Mouse (Mus musculus): ENCODE data around the gene Gsap.

Gsap gene

GRCm38 (mm10) chr5:21185764-21186685, at the start of gene Gsap:
Gsap (plus strand) TSS chr5:21186255.
- peak; percentile 44 for DNase-seq

- no peak for DNase-seq
Measured at GRCm38 (mm10) chr5:21136575-21136974, 49.5 kb upstream of the Gsap start.

- peak; percentile 67 for DNase-seq
Measured at GRCm38 (mm10) chr5:21139505-21139904, 46.5 kb upstream of the Gsap start.

- DNase-seq: peak; percentile 12
Measured at GRCm38 (mm10) chr5:21141133-21141551, 44.9 kb upstream of the Gsap start.

GRCm38 (mm10) chr5:21141626-21142025, 44.4 kb upstream of the Gsap start:
- DNase-seq: no peak

- no peak for DNase-seq
Measured at GRCm38 (mm10) chr5:21143032-21143431, 43.0 kb upstream of the Gsap start.

- no peak for DNase-seq
Measured at GRCm38 (mm10) chr5:21144506-21145169, 41.4 kb upstream of the Gsap start.

GRCm38 (mm10) chr5:21148358-21148757, 37.7 kb upstream of the Gsap start:
- DNase-seq: no peak

- DNase-seq: no peak
Measured at GRCm38 (mm10) chr5:21153672-21154071, 32.4 kb upstream of the Gsap start.

GRCm38 (mm10) chr5:21156770-21157169, 29.3 kb upstream of the Gsap start:
- no peak for DNase-seq

- no peak for DNase-seq
Measured at GRCm38 (mm10) chr5:21159536-21159935, 26.5 kb upstream of the Gsap start.

- DNase-seq: no peak
Measured at GRCm38 (mm10) chr5:21160781-21161180, 25.3 kb upstream of the Gsap start.

GRCm38 (mm10) chr5:21163421-21163820, 22.6 kb upstream of the Gsap start:
- DNase-seq: no peak

GRCm38 (mm10) chr5:21168689-21169345, 17.2 kb upstream of the Gsap start:
- DNase-seq: no peak

GRCm38 (mm10) chr5:21169346-21169745, 16.7 kb upstream of the Gsap start:
- no peak for DNase-seq

GRCm38 (mm10) chr5:21169877-21170276, 16.2 kb upstream of the Gsap start:
- no peak for DNase-seq

- DNase-seq: no peak
Measured at GRCm38 (mm10) chr5:21170440-21170839, 15.6 kb upstream of the Gsap start.

GRCm38 (mm10) chr5:21170898-21171297, 15.2 kb upstream of the Gsap start:
- DNase-seq: no peak

GRCm38 (mm10) chr5:21171336-21171735, 14.7 kb upstream of the Gsap start:
- DNase-seq: no peak

GRCm38 (mm10) chr5:21172316-21172715, 13.7 kb upstream of the Gsap start:
- DNase-seq: no peak

GRCm38 (mm10) chr5:21175132-21176112, 10.6 kb upstream of the Gsap start:
- DNase-seq: no peak

- DNase-seq: no peak
Measured at GRCm38 (mm10) chr5:21179496-21179895, 6.6 kb upstream of the Gsap start.
